Comparison of ENCODE assay signal across 19 mouse cellular contexts in the genomic region with DNA sequence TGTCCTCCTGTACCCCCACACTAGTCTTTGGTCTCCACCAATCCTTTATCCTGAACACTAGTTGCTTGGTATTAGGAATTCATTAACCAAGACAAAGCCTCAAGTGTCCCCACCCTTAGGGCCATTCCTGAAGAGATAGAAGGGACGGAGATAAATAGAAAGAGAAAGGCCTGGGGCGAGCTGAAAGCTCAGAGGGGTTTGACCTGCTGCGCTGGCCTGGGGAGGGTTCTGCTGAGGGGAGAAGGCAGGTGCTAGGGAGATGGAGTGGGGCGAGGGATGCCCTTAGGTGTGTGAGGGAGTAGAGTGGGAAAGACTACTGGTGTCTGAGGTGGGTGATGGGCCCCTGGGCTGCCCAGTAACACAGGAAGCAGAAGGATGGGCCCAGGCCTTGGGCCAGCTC. TPM values are rescaled to one million over a fixed set of nuclear protein-coding genes. Genes with fewer than 3 reads are reported as not detected.
DNase-seq lines count a peak whose midpoint lies in the region; ATAC-seq and TF ChIP-seq lines count a peak whose summit lies in the region.
"Had no signal": no experiment of that assay in that cellular context is flagged by ENCODE, and none has a peak within 500 bp of the region (broad histone marks: within the 10 kb centered on the region; RNA-seq: fewer than 3 reads in every experiment).

No protein-coding gene starts in this region.

- H3K9me3 ChIP-seq in intestine, embryonic 14.5 days (ENCODE audit: control insufficient read depth, low read length) = no peaks in the 10 kb centered on the region
- H3K9me3 ChIP-seq in intestine, postnatal 0 days (ENCODE audit: control insufficient read depth) = no peaks in the 10 kb centered on the region
- H3K9me3 ChIP-seq in lung, embryonic 14.5 days (ENCODE audit: low read depth, low read length) = no peaks in the 10 kb centered on the region
- H3K9me3 ChIP-seq in ES-E14 (ENCODE audit: control insufficient read depth, insufficient read depth, low read depth, low read length) = no peaks in the 10 kb centered on the region
- H3K9me3 ChIP-seq: forebrain, embryonic 15.5 days; heart, embryonic 13.5 days; neural tube, embryonic 15.5 days had no signal

- no peaks in the 10 kb centered on the region for H3K27me3 ChIP-seq in intestine, embryonic 14.5 days (replicated peaks; ENCODE audit: control insufficient read depth, insufficient read depth, low read length)
- H3K27me3 ChIP-seq in intestine, postnatal 0 days (replicated peaks; ENCODE audit: control insufficient read depth, insufficient read depth, low read length) = no peaks in the 10 kb centered on the region
- H3K27me3 ChIP-seq in lung, embryonic 14.5 days (ENCODE audit: insufficient read depth, low read length) = no peaks in the 10 kb centered on the region
- H3K27me3 ChIP-seq: forebrain, embryonic 15.5 days; heart, embryonic 13.5 days; neural tube, embryonic 15.5 days had no signal

- 0 out of 2 replicates have a peak, but pooled peaks have one; percentile 12 for ATAC-seq in intestine, embryonic 14.5 days (replicated peaks; ENCODE audit: low FRiP score, low TSS enrichment, low read depth)
- ATAC-seq in intestine, postnatal 0 days = no peak
- 0 out of 2 replicates have a peak, but pooled peaks have one; percentile 26 for ATAC-seq in lung, embryonic 14.5 days (ENCODE audit: insufficient read depth)
- ATAC-seq: forebrain, embryonic 15.5 days; hindbrain, embryonic 16.5 days had no signal

- no peak overlapping the region for H3K9ac ChIP-seq in intestine, embryonic 14.5 days (ENCODE audit: low read length)
- no peak overlapping the region for H3K9ac ChIP-seq in intestine, postnatal 0 days (ENCODE audit: low read depth, low read length)
- H3K9ac ChIP-seq in lung, embryonic 14.5 days = peak overlapping the region; percentile 11; the same call in 1 of the 2 replicates
- 0 out of 2 replicates have a peak overlapping the region, but pooled peaks have one; percentile 21 for H3K9ac ChIP-seq in ES-E14 (ENCODE audit: insufficient read depth, low read depth, low read length, poor library complexity, severe bottlenecking)
- H3K9ac ChIP-seq: forebrain, embryonic 15.5 days; heart, embryonic 13.5 days; neural tube, embryonic 15.5 days had no signal

- WGBS in intestine, embryonic 14.5 days = 68% methylated on average over 4 of the region's 4 CpGs
- whole genome bisulfite sequencing in intestine, postnatal 0 days = 61% methylated on average over 4 of the region's 4 CpGs
- 71% methylated on average over 4 of the region's 4 CpGs for WGBS in lung, embryonic 14.5 days

- no peak overlapping the region for H3K4me2 ChIP-seq in intestine, embryonic 14.5 days (ENCODE audit: low read length)
- H3K4me2 ChIP-seq in intestine, postnatal 0 days (replicated peaks; ENCODE audit: low read depth) = no peak overlapping the region
- H3K4me2 ChIP-seq in lung, embryonic 14.5 days = no peak overlapping the region
- H3K4me2 ChIP-seq: forebrain, embryonic 15.5 days; heart, embryonic 13.5 days; midbrain, embryonic 11.5 days; neural tube, embryonic 15.5 days had no signal

- DNase-seq in intestine, embryonic 14.5 days (ENCODE audit: low spot score) = no peak
- no peak for DNase-seq in lung, embryonic 14.5 days
- no peak for DNase-seq in lung, postnatal 36 days
- DNase-seq in ES-E14 (ENCODE audit: low read depth, low spot score) = no peak
- DNase-seq in naive thymus-derived CD4-positive, alpha-beta T cell, adult 2 months (ENCODE audit: low read depth) = peak; percentile 24
- DNase-seq in thymus, postnatal 10 days (ENCODE audit: low spot score in 2 of 2) = no peak
- DNase-seq in right cerebral cortex, adult 2 months (ENCODE audit: low spot score in 2 of 2) = no peak
- DNase-seq: cerebellum, adult 8-10 months; heart, postnatal 36 days; kidney, postnatal 36 days; liver; thymus, postnatal 14 days had no signal

- H3K36me3 ChIP-seq in intestine, embryonic 14.5 days (ENCODE audit: control insufficient read depth, insufficient read depth, low read length) = peaks cover 6% of the 10 kb centered on the region; the same call in 1 of the 2 replicates
- H3K36me3 ChIP-seq in intestine, postnatal 0 days (ENCODE audit: control insufficient read depth, insufficient read depth) = peaks cover 11% of the 10 kb centered on the region; the same call in 1 of the 2 replicates
- H3K36me3 ChIP-seq in lung, embryonic 14.5 days (ENCODE audit: insufficient read depth) = peaks cover 6% of the 10 kb centered on the region; the same call in 1 of the 2 replicates
- H3K36me3 ChIP-seq in ES-E14 (ENCODE audit: control insufficient read depth, insufficient read depth, low read length, poor library complexity, severe bottlenecking) = no peaks in the 10 kb centered on the region

- H3K4me1 ChIP-seq in intestine, embryonic 14.5 days (replicated peaks; ENCODE audit: control insufficient read depth, insufficient read depth, low read length) = no peaks in the 10 kb centered on the region
- H3K4me1 ChIP-seq in intestine, postnatal 0 days (replicated peaks; ENCODE audit: control insufficient read depth, insufficient read depth, low read length) = peaks cover 4% of the 10 kb centered on the region; the same call in 1 of the 2 replicates
- H3K4me1 ChIP-seq in lung, embryonic 14.5 days (ENCODE audit: insufficient read depth) = peaks cover 13% of the 10 kb centered on the region; the same call in 1 of the 2 replicates
- peaks cover 2 to 31% of the 10 kb centered on the region in 2 experiments; a peak in 2 of 4 replicates for H3K4me1 ChIP-seq in ES-E14 (ENCODE audit: control insufficient read depth in 2 of 2, insufficient read depth in 2 of 2, low read length in 2 of 2, poor library complexity in 1 of 2)
- H3K4me1 ChIP-seq: forebrain, embryonic 15.5 days; neural tube, embryonic 15.5 days had no signal

- no peak overlapping the region for H3K27ac ChIP-seq in intestine, embryonic 14.5 days (ENCODE audit: low read depth)
- no peak overlapping the region for H3K27ac ChIP-seq in intestine, postnatal 0 days (ENCODE audit: low read depth, low read length)
- H3K27ac ChIP-seq in lung, embryonic 14.5 days (ENCODE audit: low read depth) = peak overlapping the region; percentile 84
- H3K27ac ChIP-seq in ES-E14 (ENCODE audit: insufficient read depth, low read depth, low read length, poor library complexity, severe bottlenecking) = peak overlapping the region; percentile 45; the same call in 1 of the 2 replicates
- H3K27ac ChIP-seq: forebrain, embryonic 15.5 days; heart, embryonic 13.5 days; macrophage; neural tube, embryonic 15.5 days had no signal

- H3K4me3 ChIP-seq in intestine, embryonic 14.5 days (ENCODE audit: low read depth, low read length) = no peak overlapping the region
- H3K4me3 ChIP-seq in intestine, postnatal 0 days (ENCODE audit: low read depth, low read length) = no peak overlapping the region
- no peak overlapping the region for H3K4me3 ChIP-seq in lung, embryonic 14.5 days (ENCODE audit: low read depth, low read length)
- no peak overlapping the region for H3K4me3 ChIP-seq in ES-E14 (ENCODE audit: insufficient read depth in 1 of 2, low read depth in 1 of 2, low read length in 2 of 2, poor library complexity in 1 of 2, severe bottlenecking in 1 of 2)
- H3K4me3 ChIP-seq: forebrain, embryonic 15.5 days; heart, embryonic 13.5 days; neural tube, embryonic 15.5 days had no signal

- in situ Hi-C loops in ES-E14 (cut with MboI; ENCODE audit: low sequenced_read_pairs in 2 of 2, unreplicated experiment in 2 of 2) = no loop called here

- TF ChIP-seq CTCF in intestine, postnatal 0 days (IDR thresholded peaks at IDR 0.05; ENCODE audit: low read depth) = no peak
- TF ChIP-seq CTCF in lung, embryonic 14.5 days (IDR thresholded peaks at IDR 0.05; ENCODE audit: low read depth) = no peak

TF ChIP-seq in ES-E14, 5 proteins besides CTCF, POLR2A, EP300 and RAD21:
- TF ChIP-seq CHD2 (IDR thresholded peaks at IDR 0.05; ENCODE audit: low read depth, low read length) (no peak), ZC3H11A (IDR thresholded peaks at IDR 0.05; ENCODE audit: borderline replicate concordance, low read depth, low read length) (no peak), HCFC1 (IDR thresholded peaks at IDR 0.05; ENCODE audit: borderline replicate concordance, insufficient read depth, low read length) (no peak), MAFK (IDR thresholded peaks at IDR 0.05; ENCODE audit: insufficient read depth, low read depth, low read length) (no peak), ZNF384 (IDR thresholded peaks at IDR 0.05; ENCODE audit: low read depth, low read length) (no peak)

RNA-seq across cellular contexts. Expression of a gene that starts 29.4 kb away (rescaled TPM):
- 106 and 115 TPM in 2 replicates for polyA plus RNA-seq in intestine, embryonic 14.5 days (2014; fragmentation: Nextera tagmentation; extraction: Ambion mirVana)
- polyA plus RNA-seq in intestine, postnatal 0 days (2015; fragmentation: Nextera tagmentation; extraction: Ambion mirVana) = 10.1 and 11.3 TPM in 2 replicates
- 83.3 and 95.5 TPM in 2 replicates for polyA plus RNA-seq in lung, embryonic 14.5 days (2014; fragmentation: Nextera tagmentation; extraction: Ambion mirVana)
- total RNA-seq in ES-E14 (2012; rRNA removed) = 210 and 251 TPM in 2 replicates

RNA-seq across cellular contexts. Expression of a gene that starts 57.6 kb away (rescaled TPM):
- 83.0 and 89.8 TPM in 2 replicates for polyA plus RNA-seq in intestine, embryonic 14.5 days (2014; fragmentation: Nextera tagmentation; extraction: Ambion mirVana)
- polyA plus RNA-seq in intestine, postnatal 0 days (2015; fragmentation: Nextera tagmentation; extraction: Ambion mirVana) = 45.5 and 48.5 TPM in 2 replicates
- polyA plus RNA-seq in lung, embryonic 14.5 days (2014; fragmentation: Nextera tagmentation; extraction: Ambion mirVana) = 77.2 and 87.4 TPM in 2 replicates
- total RNA-seq in ES-E14 (2012; rRNA removed) = 101 and 124 TPM in 2 replicates

Comparison
In these comparisons a context has a peak if more than half of its experiments do, and no peak if none do; other contexts are left out.
1. H3K27ac ChIP-seq: peak in lung, embryonic 14.5 days (single experiment) and ES-E14 (single experiment); none in intestine, embryonic 14.5 days (single experiment) and intestine, postnatal 0 days (single experiment).
2. H3K9ac ChIP-seq: peak in lung, embryonic 14.5 days (single experiment) and ES-E14 (single experiment); none in intestine, embryonic 14.5 days (single experiment) and intestine, postnatal 0 days (single experiment).